Mouse (Mus musculus) forebrain, postnatal 0 days (tissue): Measurements from ENCODE around the gene Col9a1. TPM values are rescaled to one million over a fixed set of nuclear protein-coding genes. Genes with fewer than 3 reads are reported as not detected.

Source experiments
- ATAC-seq: fragments of 200-750 bp; cut with Nextera tagmentation; 2 replicates; pipeline ENCODE4 v1.8.0; 2017; ENCODE audit warnings: mild to moderate bottlenecking, moderate library complexity
- DNase-seq: peaks from one replicate; pipeline ENCODE4 v3.0.0-alpha.2; 2015
- H3K27ac ChIP-seq: fragments of 300-500 bp; sonication (generic); 2 replicates; pipeline ENCODE4 v1.5.1; 2014; ENCODE audit warnings: low read depth, mild to moderate bottlenecking, antibody characterized with exemption, low read length, moderate library complexity, mixed read lengths
- H3K27me3 ChIP-seq: fragments of 300-500 bp; sonication (generic); 2 replicates; pipeline ENCODE4 v1.6.1; 2014; ENCODE audit warnings: mild to moderate bottlenecking, low read length, mixed read lengths; ENCODE audit not compliant: insufficient read depth
- H3K36me3 ChIP-seq: fragments of 300-500 bp; sonication (generic); 2 replicates; pipeline ENCODE4 v1.6.1; 2014; ENCODE audit warnings: mild to moderate bottlenecking, moderate library complexity; ENCODE audit not compliant: insufficient read depth
- H3K4me1 ChIP-seq: fragments of 300-500 bp; sonication (generic); 2 replicates; pipeline ENCODE4 v1.6.1; 2014; ENCODE audit warnings: antibody characterized with exemption; ENCODE audit not compliant: insufficient read depth
- H3K4me2 ChIP-seq: fragments of 300-500 bp; sonication (generic); 2 replicates; pipeline ENCODE4 v1.6.1; 2014; ENCODE audit warnings: low read depth, mild to moderate bottlenecking, moderate library complexity
- H3K4me3 ChIP-seq: fragments of 300-500 bp; sonication (generic); 2 replicates; pipeline ENCODE4 v1.5.1; 2014; ENCODE audit warnings: low read depth, low read length, mixed read lengths
- H3K9ac ChIP-seq: fragments of 300-500 bp; sonication (generic); 2 replicates; pipeline ENCODE4 v1.6.1; 2014; ENCODE audit warnings: mild to moderate bottlenecking
- H3K9me3 ChIP-seq: fragments of 300-500 bp; sonication (generic); 2 replicates; pipeline ENCODE4 v1.6.1; 2016; ENCODE audit warnings: low read length
- CTCF ChIP-seq: sonication (generic); IDR thresholded peaks from 2 replicates; pipeline ENCODE4 v1.5.1; 2016; ENCODE audit warnings: antibody characterized with exemption, control low read depth, low read depth
- WGBS: fragments of 180-500 bp; shearing (Covaris S2); extraction: QIAGEN DNeasy Blood & Tissue Kit; methylation state at CpG from one replicate; pipeline ENCODE4 v1.1.7; 2014; 5-methylcytosine and 5-hydroxymethylcytosine counted together
- polyA plus RNA-seq: library from polyadenylated mRNA; unstranded; fragments of >200 nt; fragmentation: Nextera tagmentation; extraction: Ambion mirVana; gene quantifications from 2 replicates; pipeline ENCODE4 v1.2.1, GENCODE M21; 2015
- total RNA-seq: library from RNA; depleted of rRNA; stranded (reverse); fragments of >200 nt; gene quantifications from 2 replicates; pipeline ENCODE4 v1.2.3, GENCODE M21; 2014

Col9a1 gene
- total and polyA plus RNA-seq, 2 experiments from 2014 or later = 1.8 to 4.2 TPM

DNA sequence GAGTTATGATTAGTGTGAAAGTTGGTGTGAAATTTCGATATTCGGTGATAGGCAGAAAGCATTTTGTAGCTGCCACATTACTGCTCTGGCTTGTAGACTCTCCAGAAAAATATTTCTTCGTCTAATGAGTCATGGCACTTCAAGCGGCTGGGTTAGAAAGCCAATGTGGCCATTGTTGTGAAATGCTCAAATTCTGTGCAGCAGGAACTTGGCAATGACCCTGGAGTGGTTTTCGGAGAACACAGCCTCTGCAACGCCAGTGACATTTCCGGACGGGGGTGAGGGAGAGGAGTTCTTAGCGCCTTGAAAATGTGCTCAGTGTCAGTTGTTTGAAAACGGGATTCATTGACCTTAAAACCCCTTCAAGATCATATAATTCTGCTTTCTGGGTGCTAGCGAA, 9.6 kb downstream of the Col9a1 start:
- 75% methylated on average over 11 of the region's 11 CpGs for WGBS
- Histone ChIP-seq H3K4me1 (no peaks in the 10 kb centered on the region), H3K4me3 (no peak overlapping the region), H3K36me3 (no peaks in the 10 kb centered on the region), H3K9me3 (no peaks in the 10 kb centered on the region), H3K27me3 (no peaks in the 10 kb centered on the region), H3K27ac (no peak overlapping the region), H3K9ac (no peak overlapping the region), H3K4me2 (no peak overlapping the region)
- no peak for TF ChIP-seq CTCF
- DNase-seq (no peak), ATAC-seq (no peak)

DNA sequence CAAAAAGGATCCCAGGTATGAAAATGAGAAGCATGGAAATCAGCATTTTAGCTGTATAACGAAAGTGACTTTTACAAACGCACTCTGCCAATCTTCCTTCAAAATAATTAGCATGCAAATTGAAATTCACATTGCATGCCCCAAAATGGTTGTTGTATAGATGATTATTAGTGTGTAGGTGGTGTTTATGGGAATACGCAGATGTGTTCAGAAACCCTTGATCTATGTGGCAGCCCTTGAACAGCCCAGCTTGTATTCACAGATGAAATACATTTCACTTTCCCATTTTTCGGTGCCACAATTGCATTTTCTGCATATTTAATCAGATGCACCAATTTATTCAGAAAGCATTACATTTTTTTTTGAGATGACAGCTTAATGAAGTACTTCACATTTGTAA, 14.3 kb downstream of the Col9a1 start:
- no peak for TF ChIP-seq CTCF
- Histone ChIP-seq H3K27ac (no peak overlapping the region), H3K36me3 (no peaks in the 10 kb centered on the region), H3K4me3 (no peak overlapping the region), H3K9me3 (no peaks in the 10 kb centered on the region), H3K9ac (no peak overlapping the region), H3K27me3 (no peaks in the 10 kb centered on the region), H3K4me2 (no peak overlapping the region), H3K4me1 (no peaks in the 10 kb centered on the region)
- WGBS = 35% methylated on average over 4 of the region's 4 CpGs
- ATAC-seq = peak; percentile 50; the same call in 1 of the 2 replicates
- peak; percentile 28 for DNase-seq

DNA sequence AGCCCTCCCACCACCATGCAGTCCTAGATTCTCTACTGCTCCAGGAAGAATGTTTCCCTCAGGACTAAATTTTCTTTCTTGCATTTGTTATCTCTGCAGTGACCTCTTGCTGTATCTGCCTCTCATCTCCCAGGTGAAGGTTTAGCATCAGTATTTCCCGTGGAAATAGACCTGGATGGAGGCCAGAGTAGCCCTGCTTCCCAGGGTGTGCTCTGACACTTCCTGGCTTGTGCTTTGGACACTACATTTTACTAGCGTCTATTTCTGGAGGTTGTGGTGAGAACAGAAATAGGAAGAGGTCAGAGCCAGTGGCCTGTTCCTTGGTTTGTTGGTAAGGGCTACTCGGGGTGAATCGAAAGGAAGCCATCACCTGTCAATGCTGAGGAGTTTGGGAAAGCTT, 16.7 kb downstream of the Col9a1 start:
- no peak for DNase-seq
- H3K4me3 ChIP-seq = no peak overlapping the region
- TF ChIP-seq CTCF = no peak
- no peak for ATAC-seq
- no peak overlapping the region for H3K27ac ChIP-seq
- H3K9me3 ChIP-seq = no peaks in the 10 kb centered on the region
- WGBS = 70% methylated on average over 4 of the region's 4 CpGs
- no peak overlapping the region for H3K9ac ChIP-seq
- H3K4me1 ChIP-seq = no peaks in the 10 kb centered on the region
- H3K36me3 ChIP-seq = no peaks in the 10 kb centered on the region
- no peaks in the 10 kb centered on the region for H3K27me3 ChIP-seq
- no peak overlapping the region for H3K4me2 ChIP-seq

DNA sequence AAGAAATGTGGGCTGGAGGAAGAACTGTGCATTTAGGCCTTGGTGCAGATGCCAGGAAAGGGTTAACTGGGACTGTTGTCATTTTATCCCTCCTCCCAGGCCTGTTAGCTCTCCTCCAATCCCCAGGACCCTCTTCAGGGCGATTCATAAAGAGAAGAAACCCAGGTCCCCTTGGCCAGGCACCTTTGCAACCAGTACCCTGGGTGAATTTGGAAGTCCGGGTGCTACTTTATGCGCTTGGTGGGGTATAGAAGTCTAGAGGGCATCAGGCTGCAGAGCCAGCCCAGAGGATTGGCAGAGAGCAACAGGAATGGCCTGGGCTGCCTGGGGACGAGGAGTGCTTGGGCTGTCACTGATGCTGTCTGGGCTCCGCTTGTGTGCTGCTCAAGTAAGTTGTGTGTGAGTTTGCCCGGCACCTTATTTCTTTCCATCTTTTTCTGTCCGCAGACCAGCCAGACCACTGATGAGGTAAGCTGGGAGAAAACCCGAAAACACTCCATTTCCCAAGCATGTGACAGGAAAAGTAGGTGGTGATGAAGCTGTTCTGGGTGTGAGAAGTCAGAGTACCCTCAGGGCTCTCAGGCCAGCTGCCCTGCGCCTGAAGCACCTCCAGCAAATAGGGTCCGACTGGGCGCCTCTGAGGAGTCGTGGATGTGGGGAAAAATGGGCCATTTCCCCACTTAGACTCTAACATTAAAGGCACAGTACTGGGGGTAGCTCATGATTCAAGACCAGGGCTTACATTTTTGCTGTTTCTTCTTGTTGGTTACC, 17.8 kb downstream of the Col9a1 start:
- no peaks in the 10 kb centered on the region for H3K9me3 ChIP-seq

DNA sequence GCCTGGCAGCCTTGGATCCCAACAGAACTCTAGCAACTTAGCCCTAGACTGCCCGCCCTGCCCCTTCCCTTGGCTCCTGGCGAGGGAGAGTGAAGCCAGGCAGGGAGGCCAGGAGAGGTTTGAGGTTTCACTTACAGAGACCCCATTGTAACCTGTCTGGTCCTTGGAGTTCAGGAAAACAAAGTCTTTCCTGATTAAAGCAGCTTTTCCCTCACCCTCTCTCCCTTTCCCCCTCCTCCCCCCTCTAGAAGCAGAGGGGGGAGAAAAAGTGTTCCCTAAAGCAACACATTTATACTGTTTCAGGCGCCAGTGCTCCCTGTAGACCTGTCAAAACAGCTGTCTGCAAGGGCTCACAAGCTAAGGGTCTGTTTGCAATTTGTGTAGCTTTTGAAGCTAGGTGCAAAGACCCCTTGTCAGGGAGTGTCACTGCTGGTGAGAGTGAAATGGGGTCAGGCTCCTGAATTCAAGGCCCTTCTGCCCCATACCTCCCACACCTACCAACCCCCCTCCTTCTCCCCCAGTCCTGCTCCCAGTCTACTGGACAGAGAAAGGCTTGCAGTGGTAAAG, 18.6 kb downstream of the Col9a1 start:
- no peak overlapping the region for H3K27ac ChIP-seq
- WGBS = 22% methylated on average over 3 of the region's 3 CpGs
- no peak for TF ChIP-seq CTCF
- H3K36me3 ChIP-seq = no peaks in the 10 kb centered on the region
- no peaks in the 10 kb centered on the region for H3K4me1 ChIP-seq
- no peaks in the 10 kb centered on the region for H3K9me3 ChIP-seq
- H3K27me3 ChIP-seq = no peaks in the 10 kb centered on the region
- no peak overlapping the region for H3K9ac ChIP-seq
- DNase-seq (no peak), ATAC-seq (peak; percentile 48)
- no peak overlapping the region for H3K4me2 ChIP-seq
- no peak overlapping the region for H3K4me3 ChIP-seq

More for the DNA sequence above, 17.8 kb downstream of the Col9a1 start:
- Histone ChIP-seq H3K27me3 (no peaks in the 10 kb centered on the region), H3K27ac (no peak overlapping the region), H3K4me3 (no peak overlapping the region), H3K9ac (no peak overlapping the region), H3K4me1 (no peaks in the 10 kb centered on the region), H3K4me2 (no peak overlapping the region), H3K36me3 (no peaks in the 10 kb centered on the region)
- no peak for TF ChIP-seq CTCF
- ATAC-seq = no peak
- WGBS = 48% methylated on average over 12 of the region's 12 CpGs
- no peak for DNase-seq

DNA sequence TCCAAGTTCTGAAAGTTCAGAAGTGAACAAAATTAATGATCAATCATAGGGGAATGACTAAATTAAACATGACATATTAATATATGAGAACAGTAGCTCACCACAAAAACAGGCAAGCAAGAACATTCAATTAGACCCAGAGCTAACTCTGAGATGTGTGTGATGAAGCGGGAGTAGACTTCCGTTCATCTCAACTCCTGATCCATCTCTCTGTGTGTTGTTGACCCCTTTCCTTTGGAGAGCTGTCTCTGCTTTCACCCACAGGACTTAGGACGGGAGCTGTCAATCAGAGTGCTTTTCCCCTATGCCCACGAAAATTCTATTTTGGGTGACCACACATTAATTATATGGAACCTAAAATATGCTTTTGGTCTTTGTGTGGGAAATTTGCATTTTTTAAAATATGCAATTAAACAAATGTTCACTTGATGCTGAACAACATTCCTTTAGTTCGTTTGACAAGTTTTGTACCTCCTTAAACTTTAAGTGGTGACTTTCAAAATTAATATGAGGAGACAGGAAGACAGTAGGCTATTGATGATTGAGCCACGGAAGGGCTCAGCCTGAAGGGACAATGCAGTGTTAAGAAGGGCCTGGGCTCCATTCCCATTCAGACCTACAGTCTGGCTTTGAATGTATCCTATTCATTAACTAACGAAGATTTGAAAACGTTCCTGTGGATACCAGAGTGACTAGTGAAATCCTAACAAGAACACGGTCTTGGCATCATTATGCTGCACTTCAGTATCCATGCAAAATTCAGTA, 34.4 kb downstream of the Col9a1 start:
- Histone ChIP-seq H3K36me3 (no peaks in the 10 kb centered on the region), H3K27me3 (no peaks in the 10 kb centered on the region), H3K4me2 (no peak overlapping the region), H3K9me3 (no peaks in the 10 kb centered on the region), H3K27ac (no peak overlapping the region), H3K4me1 (no peaks in the 10 kb centered on the region), H3K4me3 (no peak overlapping the region), H3K9ac (no peak overlapping the region)
- TF ChIP-seq CTCF = no peak
- ATAC-seq (no peak), DNase-seq (no peak)
- 32% methylated on average over 9 of the region's 9 CpGs for WGBS

DNA sequence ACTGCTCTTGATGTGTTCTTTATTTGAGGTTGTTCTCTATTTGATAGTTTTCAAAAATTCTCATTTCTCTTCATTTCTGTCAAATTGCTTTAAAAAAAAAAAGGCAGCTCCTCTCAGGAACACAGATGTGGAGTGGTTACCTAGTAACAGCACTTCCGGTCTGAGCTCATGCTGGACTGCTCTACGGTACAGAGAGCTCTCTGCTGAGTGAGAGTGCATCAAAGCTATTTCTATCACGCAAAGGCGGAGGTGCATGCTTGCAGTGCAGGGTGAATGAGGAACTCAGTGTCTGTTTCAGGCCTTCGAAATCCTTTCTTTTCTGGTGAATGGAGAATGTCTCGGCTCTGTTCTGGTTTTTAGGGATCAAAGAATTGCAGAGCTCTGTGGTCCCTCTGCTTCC, 41.6 kb downstream of the Col9a1 start:
- H3K27me3 ChIP-seq = no peaks in the 10 kb centered on the region
- H3K27ac ChIP-seq = 0 out of 2 replicates have a peak overlapping the region, but pooled peaks have one; percentile 15
- H3K4me2 ChIP-seq = no peak overlapping the region
- ATAC-seq (peak; percentile 84), DNase-seq (peak; percentile 40)
- no peak for TF ChIP-seq CTCF
- WGBS = 34% methylated on average over 6 of the region's 6 CpGs
- no peak overlapping the region for H3K4me3 ChIP-seq
- no peaks in the 10 kb centered on the region for H3K4me1 ChIP-seq
- 0 out of 2 replicates have a peak overlapping the region, but pooled peaks have one; percentile 10 for H3K9ac ChIP-seq
- no peaks in the 10 kb centered on the region for H3K36me3 ChIP-seq
- H3K9me3 ChIP-seq = no peaks in the 10 kb centered on the region
